Mouse (Mus musculus) E14TG2a.4 (cell line): ENCODE measurements around the gene Gm10665.
"Not testable (repeated sequence)": the region's sequence is repeated elsewhere in the genome, so short reads cannot be mapped to it uniquely, and the experiment has no call there.

Experiments
- H3K27me3 ChIP-seq: 2 replicates; pipeline ENCODE4 v1.6.1; 2014; ENCODE audit warnings: low read length, control low read depth; ENCODE audit not compliant: insufficient read depth
- H3K36me3 ChIP-seq: 2 replicates; pipeline ENCODE4 v1.6.1; 2014; ENCODE audit warnings: low read length, control low read depth; ENCODE audit not compliant: insufficient read depth
- H3K4me1 ChIP-seq: replicated peaks from 2 replicates; pipeline ENCODE4 v1.6.1; 2014; ENCODE audit warnings: low read depth, low read length, control low read depth
- H3K4me3 ChIP-seq: replicated peaks from 2 replicates; pipeline ENCODE4 v1.5.1; 2014; ENCODE audit warnings: mild to moderate bottlenecking, low read length
- H3K9me3 ChIP-seq: 2 replicates; pipeline ENCODE4 v1.6.1; 2014; ENCODE audit warnings: low read length, control low read depth

Gene Gm10665

GRCm38 (mm10) chr7:22463975-22464374 is at the start of gene Gm10665:
Gene Gm10665, minus strand, starts transcription at chr7:22464075.
- not testable (repeated sequence) for H3K4me1 ChIP-seq, H3K9me3 ChIP-seq

GRCm38 (mm10) chr7:22499578-22499977 is 35.7 kb upstream of the Gm10665 start, which contains the start of gene Vmn1r151:
Gene Vmn1r151, minus strand, starts transcription at chr7:22499678.
- H3K9me3 ChIP-seq, H3K36me3 ChIP-seq, H3K27me3 ChIP-seq, H3K4me1 ChIP-seq, H3K4me3 ChIP-seq: not testable (repeated sequence)

More at GRCm38 (mm10) chr7:22463975-22464374, at the start of gene Gm10665:
- H3K27me3 ChIP-seq, H3K36me3 ChIP-seq, H3K4me3 ChIP-seq: not testable (repeated sequence)

GRCm38 (mm10) chr7:22438129-22438528 is 25.7 kb downstream of the Gm10665 start, which contains the start of gene Vmn1r149:
Gene Vmn1r149, minus strand, starts transcription at chr7:22438229.
- not testable (repeated sequence) for H3K9me3 ChIP-seq, H3K36me3 ChIP-seq, H3K27me3 ChIP-seq, H3K4me1 ChIP-seq, H3K4me3 ChIP-seq

GRCm38 (mm10) chr7:22413283-22413682 is 50.6 kb downstream of the Gm10665 start, which contains the start of gene Vmn1r148:
Gene Vmn1r148, plus strand, starts transcription at chr7:22413583.
- H3K36me3 ChIP-seq, H3K9me3 ChIP-seq, H3K27me3 ChIP-seq, H3K4me3 ChIP-seq, H3K4me1 ChIP-seq: not testable (repeated sequence)
